ENCODE assay signal across 26 mouse cellular contexts in the genomic region with DNA sequence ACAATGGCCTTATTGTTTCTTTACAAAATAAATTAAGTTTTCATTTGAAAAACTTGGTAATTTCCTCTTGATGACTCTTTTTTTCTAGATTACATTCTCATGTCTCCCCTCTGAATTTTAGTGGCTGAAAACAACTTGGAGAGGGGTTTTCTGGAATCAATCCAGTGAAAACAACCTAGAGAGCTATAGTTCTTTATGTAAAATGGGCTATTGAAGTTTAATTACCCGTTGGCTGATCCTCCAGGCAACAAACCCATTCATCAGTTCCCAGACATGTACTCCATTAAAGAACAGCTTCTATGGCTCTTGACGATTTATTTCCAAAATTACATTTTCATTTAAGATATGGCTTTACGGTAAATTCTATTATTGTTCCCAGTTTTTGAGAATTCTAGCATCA.
DNase-seq lines count a peak whose midpoint lies in the region; ATAC-seq and TF ChIP-seq lines count a peak whose summit lies in the region.
"Had no signal": no experiment of that assay in that cellular context is flagged by ENCODE, and none has a peak within 500 bp of the region (broad histone marks: within the 10 kb centered on the region; RNA-seq: fewer than 3 reads in every experiment).

No protein-coding gene starts in this region.

- H3K9ac ChIP-seq in kidney, postnatal 0 days (ENCODE audit: low read depth, low read length) = no peak overlapping the region
- no peak overlapping the region for H3K9ac ChIP-seq in neural tube, embryonic 11.5 days (ENCODE audit: low read length)
- H3K9ac ChIP-seq: forebrain, embryonic 15.5 days; heart, embryonic 12.5 days; heart, embryonic 15.5 days; hindbrain, embryonic 13.5 days; intestine, embryonic 15.5 days had no signal

- H3K4me1 ChIP-seq in kidney, postnatal 0 days (replicated peaks; ENCODE audit: insufficient read depth, low read length) = no peaks in the 10 kb centered on the region
- H3K4me1 ChIP-seq in neural tube, embryonic 11.5 days (ENCODE audit: control insufficient read depth, insufficient read depth, low read length) = no peaks in the 10 kb centered on the region
- H3K4me1 ChIP-seq: forebrain, embryonic 10.5 days; forebrain, embryonic 15.5 days; heart, embryonic 12.5 days; heart, embryonic 15.5 days; hindbrain, embryonic 10.5 days; hindbrain, embryonic 13.5 days; intestine, embryonic 15.5 days had no signal

- TF ChIP-seq CTCF in kidney, postnatal 0 days (IDR thresholded peaks at IDR 0.05; ENCODE audit: low read depth) = no peak

- H3K4me3 ChIP-seq in kidney, postnatal 0 days (replicated peaks; ENCODE audit: low read depth, low read length) = no peak overlapping the region
- no peak overlapping the region for H3K4me3 ChIP-seq in neural tube, embryonic 11.5 days (ENCODE audit: low read depth, low read length)
- H3K4me3 ChIP-seq: forebrain, embryonic 10.5 days; forebrain, embryonic 15.5 days; gastrocnemius, adult 2 months; heart, embryonic 12.5 days; heart, embryonic 15.5 days; hindbrain, embryonic 10.5 days; hindbrain, embryonic 13.5 days; intestine, embryonic 15.5 days had no signal

- no peaks in the 10 kb centered on the region for H3K9me3 ChIP-seq in kidney, postnatal 0 days (replicated peaks; ENCODE audit: low read length)
- H3K9me3 ChIP-seq in neural tube, embryonic 11.5 days (ENCODE audit: control insufficient read depth, low read length) = no peaks in the 10 kb centered on the region
- H3K9me3 ChIP-seq: forebrain, embryonic 10.5 days; forebrain, embryonic 15.5 days; heart, embryonic 12.5 days; heart, embryonic 15.5 days; hindbrain, embryonic 10.5 days; hindbrain, embryonic 13.5 days; intestine, embryonic 15.5 days had no signal

- DNase-seq in embryo, embryonic 10.5 days (ENCODE audit: low spot score) = peak; percentile 20
- no peak for DNase-seq in embryo, embryonic 11 days
- peak; percentile 55 for DNase-seq in kidney, postnatal 0 days (ENCODE audit: low spot score)
- DNase-seq in kidney, postnatal 10 days = no peak
- DNase-seq in neural tube, embryonic 11.5 days (ENCODE audit: low spot score) = peak; percentile 14
- no peak for DNase-seq in neural tube, embryonic 10.5 days (ENCODE audit: extremely low spot score, low spot score)
- DNase-seq: adrenal gland, adult 8-10 months; adrenal gland, postnatal 36 days; cerebellum, adult 11 months; cerebellum, adult 2 months; cerebellum, adult 9-11 months; cerebellum, postnatal 25 days; gastrocnemius, adult 2 months; gastrocnemius, postnatal 14 days; heart, adult 18-20 months; heart, postnatal 10 days; heart, postnatal 36 days had no signal

- ATAC-seq in kidney, postnatal 0 days (replicated peaks; ENCODE audit: low FRiP score, low read depth) = no peak
- ATAC-seq in neural tube, embryonic 11.5 days (ENCODE audit: insufficient read depth, low FRiP score, low TSS enrichment) = no peak
- ATAC-seq: activated CD4-positive, CD25-positive, alpha-beta regulatory T cell, adult 4 months; forebrain, embryonic 15.5 days; hindbrain, embryonic 16.5 days; intestine, embryonic 15.5 days had no signal

- no peak overlapping the region for H3K27ac ChIP-seq in kidney, postnatal 0 days
- no peak overlapping the region for H3K27ac ChIP-seq in neural tube, embryonic 11.5 days (ENCODE audit: low read depth, low read length)
- H3K27ac ChIP-seq: forebrain, embryonic 10.5 days; forebrain, embryonic 15.5 days; gastrocnemius, adult 2 months; heart, embryonic 15.5 days; hindbrain, embryonic 10.5 days; hindbrain, embryonic 13.5 days; intestine, embryonic 15.5 days had no signal

- no peaks in the 10 kb centered on the region for H3K27me3 ChIP-seq in kidney, postnatal 0 days (ENCODE audit: insufficient read depth, low read length)
- no peaks in the 10 kb centered on the region for H3K27me3 ChIP-seq in neural tube, embryonic 11.5 days (ENCODE audit: control insufficient read depth, insufficient read depth, low read length)
- H3K27me3 ChIP-seq: forebrain, embryonic 15.5 days; heart, embryonic 12.5 days; heart, embryonic 15.5 days; hindbrain, embryonic 13.5 days; intestine, embryonic 15.5 days had no signal

- H3K4me2 ChIP-seq in kidney, postnatal 0 days (ENCODE audit: low read length) = no peak overlapping the region
- no peak overlapping the region for H3K4me2 ChIP-seq in neural tube, embryonic 11.5 days (ENCODE audit: low read depth)
- H3K4me2 ChIP-seq: forebrain, embryonic 15.5 days; heart, embryonic 12.5 days; heart, embryonic 15.5 days; hindbrain, embryonic 13.5 days; intestine, embryonic 15.5 days had no signal

- WGBS in kidney, postnatal 0 days = 39% methylated on average over 3 of the region's 3 CpGs
- 40% methylated on average over 3 of the region's 3 CpGs for WGBS in neural tube, embryonic 11.5 days

- H3K36me3 ChIP-seq in kidney, postnatal 0 days (ENCODE audit: insufficient read depth, low read length) = no peaks in the 10 kb centered on the region
- no peaks in the 10 kb centered on the region for H3K36me3 ChIP-seq in neural tube, embryonic 11.5 days (ENCODE audit: control insufficient read depth, insufficient read depth, low read length)
- H3K36me3 ChIP-seq: forebrain, embryonic 10.5 days; forebrain, embryonic 15.5 days; heart, embryonic 12.5 days; heart, embryonic 15.5 days; hindbrain, embryonic 10.5 days; hindbrain, embryonic 13.5 days; intestine, embryonic 15.5 days had no signal

Comparison
In these comparisons a context has a peak if more than half of its experiments do, and no peak if none do; other contexts are left out.
1. DNase-seq: peak in embryo, embryonic 10.5 days (single experiment), kidney, postnatal 0 days (single experiment) and neural tube, embryonic 11.5 days (single experiment); none in embryo, embryonic 11 days (single experiment), kidney, postnatal 10 days (single experiment) and neural tube, embryonic 10.5 days (single experiment).